Mouse (Mus musculus) intestine, postnatal 0 days (tissue): ENCODE measurements at regions not wholly inside any gene's neighbourhood (a gene's known extent, or its start where the extent isn't known, plus 50 kb on each side); places are given as distances from the start of the nearest gene placed in this dataset.
A peak's percentile ranks its signal among the peaks of the same experiment; 100 is the strongest.

Experiments used
- ATAC-seq: fragments of 200-750 bp; cut with Nextera tagmentation; 2 replicates; pipeline ENCODE4 v1.8.0; 2017; ENCODE audit warnings: mild to moderate bottlenecking, moderate TSS enrichment, moderate library complexity
- H3K27ac ChIP-seq: fragments of 300-500 bp; sonication (generic); 2 replicates; pipeline ENCODE4 v1.5.1; 2014; ENCODE audit warnings: mild to moderate bottlenecking, low read depth, low read length, moderate library complexity
- H3K27me3 ChIP-seq: fragments of 300-500 bp; sonication (generic); replicated peaks from 2 replicates; pipeline ENCODE4 v1.6.1; 2014; ENCODE audit warnings: low read length, mixed read lengths; ENCODE audit not compliant: control insufficient read depth, insufficient read depth
- H3K36me3 ChIP-seq: fragments of 300-500 bp; sonication (generic); 2 replicates; pipeline ENCODE4 v1.6.1; 2014; ENCODE audit warnings: mild to moderate bottlenecking, moderate library complexity; ENCODE audit not compliant: control insufficient read depth, insufficient read depth
- H3K4me1 ChIP-seq: fragments of 300-500 bp; sonication (generic); replicated peaks from 2 replicates; pipeline ENCODE4 v1.6.1; 2014; ENCODE audit warnings: antibody characterized with exemption, low read length, mixed read lengths; ENCODE audit not compliant: control insufficient read depth, insufficient read depth
- H3K4me2 ChIP-seq: fragments of 300-500 bp; sonication (generic); replicated peaks from 2 replicates; pipeline ENCODE4 v1.6.1; 2014; ENCODE audit warnings: low read depth, mild to moderate bottlenecking, moderate library complexity
- H3K4me3 ChIP-seq: fragments of 300-500 bp; sonication (generic); 2 replicates; pipeline ENCODE4 v1.5.1; 2014; ENCODE audit warnings: low read depth, low read length
- H3K9ac ChIP-seq: fragments of 300-500 bp; sonication (generic); 2 replicates; pipeline ENCODE4 v1.6.1; 2014; ENCODE audit warnings: mild to moderate bottlenecking, low read depth, low read length
- H3K9me3 ChIP-seq: fragments of 300-500 bp; sonication (generic); 2 replicates; pipeline ENCODE4 v1.6.1; 2016; ENCODE audit warnings: mixed run types; ENCODE audit not compliant: control insufficient read depth
- CTCF ChIP-seq: sonication (generic); IDR thresholded peaks from 2 replicates; pipeline ENCODE4 v1.5.1; 2016; ENCODE audit warnings: low read depth, mild to moderate bottlenecking, control low read depth, antibody characterized with exemption, moderate library complexity
- WGBS: fragments of 180-500 bp; shearing (Covaris S2); extraction: QIAGEN DNeasy Blood & Tissue Kit; methylation state at CpG from one replicate; pipeline ENCODE4 v1.1.7; 2014; 5-methylcytosine and 5-hydroxymethylcytosine counted together

GRCm38 (mm10) chr10:106113083-106113482 is 271.9 kb upstream of the Mettl25 start:
- no peak for TF ChIP-seq CTCF
- Histone ChIP-seq H3K9me3 (no peaks in the 10 kb centered on the region), H3K4me3 (no peak overlapping the region), H3K27me3 (no peaks in the 10 kb centered on the region), H3K4me2 (no peak overlapping the region), H3K27ac (no peak overlapping the region), H3K36me3 (no peaks in the 10 kb centered on the region), H3K9ac (no peak overlapping the region), H3K4me1 (no peaks in the 10 kb centered on the region)
- 43% methylated on average over 3 of the region's 3 CpGs for WGBS
- no peak for ATAC-seq

GRCm38 (mm10) chr10:106114743-106115486 is 273.7 kb upstream of the Mettl25 start:
- Histone ChIP-seq H3K4me3 (no peak overlapping the region), H3K27ac (no peak overlapping the region), H3K4me2 (peak overlapping the region; percentile 18; the same call in 1 of the 2 replicates), H3K27me3 (no peaks in the 10 kb centered on the region), H3K9me3 (no peaks in the 10 kb centered on the region), H3K4me1 (no peaks in the 10 kb centered on the region), H3K36me3 (no peaks in the 10 kb centered on the region), H3K9ac (no peak overlapping the region)
- 31% methylated on average over 6 of the region's 6 CpGs for WGBS
- ATAC-seq = peak; percentile 45
- no peak for TF ChIP-seq CTCF

GRCm38 (mm10) chr10:106121826-106122225 is 280.6 kb upstream of the Mettl25 start:
- Histone ChIP-seq H3K9me3 (no peaks in the 10 kb centered on the region), H3K27ac (no peak overlapping the region), H3K27me3 (no peaks in the 10 kb centered on the region), H3K36me3 (no peaks in the 10 kb centered on the region), H3K4me2 (no peak overlapping the region), H3K4me1 (no peaks in the 10 kb centered on the region), H3K9ac (no peak overlapping the region), H3K4me3 (no peak overlapping the region)
- no peak for ATAC-seq
- TF ChIP-seq CTCF = no peak
- WGBS = 71% methylated on average over 2 of the region's 2 CpGs

GRCm38 (mm10) chr10:106122952-106123351 is 281.8 kb upstream of the Mettl25 start:
- no peak overlapping the region for H3K27ac ChIP-seq
- TF ChIP-seq CTCF = no peak
- no peak overlapping the region for H3K9ac ChIP-seq
- WGBS = 72% methylated on average over 8 of the region's 8 CpGs
- no peak overlapping the region for H3K4me2 ChIP-seq
- no peak overlapping the region for H3K4me3 ChIP-seq
- no peaks in the 10 kb centered on the region for H3K27me3 ChIP-seq
- no peaks in the 10 kb centered on the region for H3K9me3 ChIP-seq
- no peak for ATAC-seq
- H3K4me1 ChIP-seq = no peaks in the 10 kb centered on the region
- no peaks in the 10 kb centered on the region for H3K36me3 ChIP-seq

GRCm38 (mm10) chr10:106172131-106172530 is 298.0 kb upstream of the Ppfia2 start:
- Histone ChIP-seq H3K36me3 (no peaks in the 10 kb centered on the region), H3K4me1 (no peaks in the 10 kb centered on the region), H3K9ac (no peak overlapping the region), H3K4me3 (no peak overlapping the region), H3K9me3 (no peaks in the 10 kb centered on the region), H3K27me3 (no peaks in the 10 kb centered on the region), H3K27ac (no peak overlapping the region), H3K4me2 (no peak overlapping the region)
- no peak for TF ChIP-seq CTCF
- no peak for ATAC-seq
- WGBS = 61% methylated on average over 3 of the region's 3 CpGs

- Histone ChIP-seq H3K4me1 (no peaks in the 10 kb centered on the region), H3K4me2 (no peak overlapping the region), H3K4me3 (no peak overlapping the region), H3K27me3 (no peaks in the 10 kb centered on the region), H3K27ac (no peak overlapping the region), H3K9me3 (no peaks in the 10 kb centered on the region), H3K36me3 (no peaks in the 10 kb centered on the region), H3K9ac (no peak overlapping the region)
- TF ChIP-seq CTCF = no peak
- ATAC-seq = no peak
- 49% methylated on average over 1 of the region's 1 CpGs for WGBS
These were observed 295.7 kb upstream of the Ppfia2 start for GRCm38 (mm10) chr10:106174433-106174832.
